Mouse (Mus musculus): ENCODE results near the gene AU018091. TPM values are rescaled to one million over a fixed set of nuclear protein-coding genes. Genes with fewer than 3 reads are reported as not detected.
A peak's percentile ranks its signal among the peaks of the same experiment; 100 is the strongest.
"Not testable (repeated sequence)": the region's sequence is repeated elsewhere in the genome, so short reads cannot be mapped to it uniquely, and the experiment has no call there.

Gene AU018091
- polyA plus RNA-seq, 1 experiment from 2014 or later = 0.14 TPM

DNA sequence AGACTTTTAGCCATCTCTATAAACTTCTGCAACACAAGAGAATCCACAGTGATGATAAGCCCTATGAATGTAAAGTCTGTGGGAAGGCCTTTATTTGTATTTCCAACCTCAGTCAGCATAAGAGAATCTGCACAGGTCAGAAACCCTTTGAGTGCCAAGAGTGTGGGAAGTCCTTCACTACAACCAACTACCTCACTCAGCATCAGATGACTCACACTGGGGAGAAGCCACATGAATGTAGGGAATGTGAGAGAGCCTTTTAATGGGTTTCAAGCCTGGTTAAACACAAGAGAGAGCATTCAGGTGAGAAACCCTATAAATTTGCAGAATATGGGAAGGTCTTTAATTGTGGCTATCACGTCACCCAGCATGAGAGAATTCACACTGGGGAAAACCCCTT lies 18.6 kb downstream of the AU018091 start:
- Histone ChIP-seq H3K4me3 (no peak overlapping the region), H3K4me2 (replicated peaks) (no peak overlapping the region), H3K36me3 (no peaks in the 10 kb centered on the region), H3K27ac (no peak overlapping the region), H3K9ac (no peak overlapping the region), H3K4me1 (no peaks in the 10 kb centered on the region), H3K9me3 (replicated peaks) (peaks cover 29% of the 10 kb centered on the region), H3K27me3 (no peaks in the 10 kb centered on the region)
- 84% methylated on average over 1 of the region's 1 CpGs for WGBS
- no peak for ATAC-seq (ENCODE audit: low FRiP score)

DNA sequence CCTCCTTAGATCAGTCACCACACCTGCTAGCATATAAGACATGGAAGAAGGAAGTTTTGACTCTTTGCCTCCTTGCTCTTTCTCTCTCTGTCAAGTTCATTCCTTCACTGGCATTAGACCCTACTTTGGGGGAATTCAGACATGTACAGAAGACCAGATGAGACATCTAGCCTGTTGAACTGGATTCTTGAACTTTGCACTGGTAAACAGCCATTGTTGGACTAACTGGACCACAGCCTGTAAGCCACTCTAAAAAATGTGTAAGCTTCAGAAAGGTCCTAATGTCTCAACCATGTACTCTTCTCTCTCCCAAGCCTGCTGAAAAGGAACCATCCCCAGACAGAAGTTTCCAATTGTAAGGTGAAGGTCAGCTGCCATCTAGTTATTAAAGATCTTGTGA lies 22.9 kb downstream of the AU018091 start:
- H3K4me1 ChIP-seq = no peaks in the 10 kb centered on the region
- H3K9ac ChIP-seq = no peak overlapping the region
- no peak overlapping the region for H3K4me3 ChIP-seq
- H3K27ac ChIP-seq = no peak overlapping the region
- H3K36me3 ChIP-seq = no peaks in the 10 kb centered on the region
- peaks cover 34% of the 10 kb centered on the region for H3K9me3 ChIP-seq (replicated peaks)
- no peak for ATAC-seq (ENCODE audit: low FRiP score)
- no peaks in the 10 kb centered on the region for H3K27me3 ChIP-seq
- no peak overlapping the region for H3K4me2 ChIP-seq (replicated peaks)

GRCm38 (mm10) chr7:3143329-3143728 lies 25.7 kb downstream of the AU018091 start:
- Histone ChIP-seq H3K36me3 (no peaks in the 10 kb centered on the region), H3K9ac (no peak overlapping the region), H3K27me3 (no peaks in the 10 kb centered on the region), H3K4me1 (no peaks in the 10 kb centered on the region), H3K4me3 (no peak overlapping the region), H3K27ac (no peak overlapping the region), H3K9me3 (replicated peaks) (peaks cover 27% of the 10 kb centered on the region; the same call in 1 of the 2 replicates), H3K4me2 (replicated peaks) (no peak overlapping the region)
- WGBS = 23% methylated on average over 1 of the region's 1 CpGs
- no peak for ATAC-seq (ENCODE audit: low FRiP score)

DNA sequence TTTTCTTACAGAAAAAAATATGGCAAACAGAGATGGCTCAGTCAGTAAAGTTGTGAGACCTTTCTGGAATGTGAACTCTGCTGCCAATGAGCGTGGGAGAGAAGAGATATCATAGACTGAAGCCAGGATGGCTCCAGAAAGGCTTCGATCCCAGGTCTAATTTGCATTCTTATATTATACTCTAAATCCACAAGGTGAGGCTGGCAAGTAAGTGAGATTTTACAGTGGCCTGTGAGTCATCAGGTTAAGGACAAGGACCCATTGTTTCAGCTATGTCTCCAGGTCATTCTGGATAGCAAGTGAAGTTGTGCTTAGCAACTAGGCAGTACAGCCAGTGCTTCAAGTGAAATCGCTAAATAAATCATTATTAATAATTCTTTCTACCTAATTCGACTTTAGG lies 33.4 kb downstream of the AU018091 start:
- no peak for ATAC-seq (ENCODE audit: low FRiP score)
- Histone ChIP-seq H3K4me1 (no peaks in the 10 kb centered on the region), H3K27ac (no peak overlapping the region), H3K36me3 (no peaks in the 10 kb centered on the region), H3K4me3 (no peak overlapping the region), H3K27me3 (no peaks in the 10 kb centered on the region), H3K9me3 (replicated peaks) (peaks cover 12% of the 10 kb centered on the region), H3K9ac (no peak overlapping the region), H3K4me2 (replicated peaks) (no peak overlapping the region)
- 82% methylated on average over 4 of the region's 4 CpGs for WGBS

DNA sequence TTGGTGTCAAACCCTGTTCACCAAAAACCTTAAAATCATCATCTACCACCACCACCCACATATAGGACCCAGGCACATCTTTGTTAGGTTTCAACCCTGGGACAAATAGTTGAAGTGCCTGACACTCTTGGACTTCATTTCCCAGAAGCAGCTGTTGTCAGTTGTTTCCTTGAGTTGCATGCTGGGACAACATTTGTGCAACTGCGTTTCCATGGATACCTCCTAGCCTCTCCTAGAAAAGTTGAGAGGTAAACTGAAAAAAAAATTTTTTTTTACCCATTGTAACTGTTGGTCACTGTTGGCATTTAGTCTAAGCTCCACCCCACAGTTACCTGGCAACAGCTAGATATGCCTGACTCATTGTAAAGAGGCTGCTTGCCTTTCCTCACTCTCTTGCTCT lies 34.3 kb downstream of the AU018091 start:
- H3K9me3 ChIP-seq (replicated peaks) = peaks cover 9% of the 10 kb centered on the region; the same call in 1 of the 2 replicates
- no peaks in the 10 kb centered on the region for H3K27me3 ChIP-seq
- H3K9ac ChIP-seq = no peak overlapping the region
- no peak overlapping the region for H3K27ac ChIP-seq
- H3K36me3 ChIP-seq = no peaks in the 10 kb centered on the region
- H3K4me2 ChIP-seq (replicated peaks) = no peak overlapping the region
- no peak for ATAC-seq (ENCODE audit: low FRiP score)
- no peak overlapping the region for H3K4me3 ChIP-seq
- 69% methylated on average over 1 of the region's 1 CpGs for WGBS
- H3K4me1 ChIP-seq = no peaks in the 10 kb centered on the region

- no peak overlapping the region for H3K4me3 ChIP-seq
- H3K4me1 ChIP-seq = no peaks in the 10 kb centered on the region
- H3K9ac ChIP-seq = no peak overlapping the region
- WGBS = 71% methylated on average over 1 of the region's 1 CpGs
- H3K9me3 ChIP-seq (replicated peaks) = peaks cover 5% of the 10 kb centered on the region
- no peak overlapping the region for H3K4me2 ChIP-seq (replicated peaks)
- no peaks in the 10 kb centered on the region for H3K36me3 ChIP-seq
- ATAC-seq (ENCODE audit: low FRiP score) = no peak
- H3K27me3 ChIP-seq = no peaks in the 10 kb centered on the region
- H3K27ac ChIP-seq = no peak overlapping the region
These were observed 38.7 kb downstream of the AU018091 start for GRCm38 (mm10) chr7:3130342-3130741.

GRCm38 (mm10) chr7:3128564-3128963 lies 40.4 kb downstream of the AU018091 start:
- H3K27ac ChIP-seq; H3K27me3 ChIP-seq; H3K9me3 ChIP-seq (replicated peaks); H3K4me1 ChIP-seq; H3K4me2 ChIP-seq (replicated peaks); H3K36me3 ChIP-seq; H3K9ac ChIP-seq; ATAC-seq (ENCODE audit: low FRiP score); H3K4me3 ChIP-seq: not testable (repeated sequence)

- not testable (repeated sequence) for H3K9ac ChIP-seq; H3K4me2 ChIP-seq (replicated peaks); H3K27ac ChIP-seq; H3K27me3 ChIP-seq; ATAC-seq (ENCODE audit: low FRiP score); H3K4me1 ChIP-seq; H3K36me3 ChIP-seq; H3K9me3 ChIP-seq (replicated peaks); H3K4me3 ChIP-seq
- no CpG with 5 or more reads among the region's 6 CpGs for WGBS
These were observed 57.8 kb downstream of the AU018091 start for GRCm38 (mm10) chr7:3111193-3111592.

DNA sequence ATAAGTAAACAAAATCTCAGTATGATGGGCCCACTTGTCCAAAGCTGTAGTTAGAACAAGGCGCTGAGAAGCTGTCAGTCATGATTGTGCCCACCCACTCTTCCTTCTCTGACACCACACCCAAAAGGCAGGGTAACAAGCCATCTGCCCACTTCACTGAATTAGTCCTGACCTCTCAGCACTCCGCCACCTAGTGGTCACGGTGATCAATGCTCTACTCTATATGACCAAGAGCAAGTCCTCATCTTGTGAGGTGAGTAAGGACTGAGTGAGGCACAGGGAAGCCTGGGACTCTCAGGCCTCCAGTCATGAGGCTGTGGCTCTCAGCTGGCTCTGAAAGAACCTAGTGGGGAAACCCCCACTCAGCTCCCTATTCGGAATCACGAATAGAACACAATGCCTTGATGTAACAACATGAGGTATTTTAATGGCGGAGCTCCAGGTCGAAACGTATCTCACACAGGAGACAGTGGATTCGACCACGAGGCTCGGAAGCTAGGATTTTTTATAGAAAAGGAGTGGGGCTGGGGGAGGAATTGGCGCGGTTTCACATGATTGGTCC lies 62.4 kb downstream of the AU018091 start:
- not testable (repeated sequence) for H3K4me1 ChIP-seq; H3K9me3 ChIP-seq (replicated peaks); H3K4me2 ChIP-seq (replicated peaks); H3K4me3 ChIP-seq; H3K36me3 ChIP-seq; H3K9ac ChIP-seq; H3K27ac ChIP-seq; ATAC-seq (ENCODE audit: low FRiP score); H3K27me3 ChIP-seq
- 66% methylated on average over 13 of the region's 13 CpGs for WGBS

MicroRNAs encoded within 50 kb of the gene (microRNA counts, 519-probe panel; counts per million panel counts)
- microRNA mmu-miR-290-3p = 470 counts per million, percentile 58 among the panel's probes with 10 or more counts
- microRNA mmu-miR-290-5p = 470 counts per million, percentile 58 among the panel's probes with 10 or more counts
- microRNA mmu-miR-291a-3p = 470 counts per million, percentile 58 among the panel's probes with 10 or more counts
- 470 counts per million, percentile 58 among the panel's probes with 10 or more counts for microRNA mmu-miR-291a-5p
- 470 counts per million, percentile 58 among the panel's probes with 10 or more counts for microRNA mmu-miR-292-5p

Small RNA genes lying within 50 kb of the gene (microRNA-seq; reads per million reads assigned to microRNA genes)
- not detected for gene Mir290a
- gene Mir290b = not detected
- 4.1 reads per million, percentile 7 among the genes with 10 or more reads in this experiment for gene Mir291a
- not detected for gene Mir292
- gene Mir292b = not detected

Other genes with a start within 250 kb of the AU018091 start
- gene Nlrp12, start 80.5 kb upstream of the AU018091 start, polyA plus RNA-seq (2016; fragmentation: Nextera tagmentation; extraction: Ambion mirVana) = not detected in 2 replicates
- 36.1 and 41.7 TPM in 2 replicates for gene Myadm, start 119.9 kb upstream of the AU018091 start, polyA plus RNA-seq (2016; fragmentation: Nextera tagmentation; extraction: Ambion mirVana)
- 0.35 and 0.39 TPM in 2 replicates for gene Prkcg, start 120.0 kb upstream of the AU018091 start, polyA plus RNA-seq (2016; fragmentation: Nextera tagmentation; extraction: Ambion mirVana)
- 3.7 and 4.6 TPM in 2 replicates for gene Cacng7, start 163.8 kb upstream of the AU018091 start, polyA plus RNA-seq (2016; fragmentation: Nextera tagmentation; extraction: Ambion mirVana)
- 7.9 and 8.6 TPM in 2 replicates for gene Cacng8, start 221.5 kb upstream of the AU018091 start, polyA plus RNA-seq (2016; fragmentation: Nextera tagmentation; extraction: Ambion mirVana)

Data from hindbrain, embryonic 12.5 days (tissue).